Mouse (Mus musculus) liver, adult 2 months (tissue): Measurements from ENCODE around the gene Naa38. TPM values are rescaled to one million over a fixed set of nuclear protein-coding genes. Genes with fewer than 3 reads are reported as not detected.

Experiments used
- DNase-seq: peaks from one replicate; pipeline ENCODE4 v3.0.0-alpha.2; 2011; ENCODE audit warnings: low read depth, low spot score; ENCODE audit errors: extremely low read depth
- H3K27ac ChIP-seq: fragments of 200-500 bp; replicated peaks from 2 replicates; pipeline ENCODE4 v1.5.1; 2012; ENCODE audit warnings: low read depth, mild to moderate bottlenecking, control low read depth, inconsistent platforms, low read length; ENCODE audit not compliant: insufficient read depth
- H3K27me3 ChIP-seq: fragments of 200-500 bp; 2 replicates; pipeline ENCODE4 v1.6.1; 2012; ENCODE audit warnings: mild to moderate bottlenecking, moderate library complexity, low read length, inconsistent platforms; ENCODE audit not compliant: control insufficient read depth, insufficient read depth
- H3K36me3 ChIP-seq: fragments of 200-500 bp; 2 replicates; pipeline ENCODE4 v1.6.1; 2012; ENCODE audit warnings: low read length, inconsistent platforms; ENCODE audit not compliant: control insufficient read depth, insufficient read depth
- H3K4me1 ChIP-seq: fragments of 200-500 bp; 2 replicates; pipeline ENCODE4 v1.6.1; 2011; ENCODE audit warnings: low read length; ENCODE audit not compliant: control insufficient read depth, insufficient read depth
- H3K4me3 ChIP-seq: fragments of 200-500 bp; 2 replicates; pipeline ENCODE4 v1.5.1; 2011; ENCODE audit warnings: low read depth, mild to moderate bottlenecking, control low read depth, low read length, moderate library complexity; ENCODE audit not compliant: insufficient read depth
- H3K79me2 ChIP-seq: fragments of 200-500 bp; 2 replicates; pipeline ENCODE4 v1.6.1; 2012; ENCODE audit warnings: inconsistent platforms, mild to moderate bottlenecking, low read length, moderate library complexity; ENCODE audit not compliant: control insufficient read depth, insufficient read depth
- H3K9ac ChIP-seq: fragments of 200-500 bp; 2 replicates; pipeline ENCODE4 v1.6.1; 2012; ENCODE audit warnings: low read depth, mild to moderate bottlenecking, control low read depth, inconsistent platforms, low read length
- CTCF ChIP-seq: fragments of 200-500 bp; IDR thresholded peaks from 2 replicates; pipeline ENCODE4 v1.5.1; 2011; ENCODE audit warnings: low read depth, low read length, control low read depth
- POLR2A ChIP-seq: fragments of 200-500 bp; IDR thresholded peaks from 2 replicates; pipeline ENCODE4 v1.6.1; 2011; ENCODE audit warnings: low read length, control low read depth; ENCODE audit not compliant: insufficient read depth; ENCODE audit errors: extremely low read depth
- WGBS: fragments of 180-500 bp; shearing (Covaris S2); methylation state at CpG from one replicate; pipeline ENCODE4 v1.1.7; 2018; 5-methylcytosine and 5-hydroxymethylcytosine counted together
- polyA plus RNA-seq: library from polyadenylated mRNA; depleted of rRNA; stranded (reverse); fragments of >200 nt; gene quantifications from 2 replicates; pipeline ENCODE4 v1.2.3, GENCODE M21; 2012
- total RNA-seq: library from RNA; depleted of rRNA; stranded (reverse); fragments of >200 nt; gene quantifications from 2 replicates; pipeline ENCODE4 v1.2.3, GENCODE M21; 2014

The Naa38 gene
- total and polyA plus RNA-seq, 2 experiments = 86.6 to 150 TPM

GRCm38 (mm10) chr11:69375646-69376045 lies 19.6 kb upstream of the Naa38 start:
- Histone ChIP-seq H3K9ac (no peak overlapping the region), H3K4me3 (no peak overlapping the region), H3K4me1 (peaks cover 11% of the 10 kb centered on the region), H3K79me2 (no peaks in the 10 kb centered on the region), H3K27me3 (no peaks in the 10 kb centered on the region), H3K27ac (no peak overlapping the region), H3K36me3 (no peaks in the 10 kb centered on the region)
- TF ChIP-seq CTCF (no peak), POLR2A (no peak)
- DNase-seq = no peak
- 94% methylated on average over 4 of the region's 4 CpGs for WGBS

GRCm38 (mm10) chr11:69377766-69378165 lies 17.5 kb upstream of the Naa38 start:
- Histone ChIP-seq H3K9ac (peak overlapping the region; percentile 37), H3K4me1 (peaks cover 11% of the 10 kb centered on the region), H3K79me2 (no peaks in the 10 kb centered on the region), H3K27ac (peak overlapping the region; percentile 90), H3K36me3 (no peaks in the 10 kb centered on the region), H3K27me3 (no peaks in the 10 kb centered on the region), H3K4me3 (no peak overlapping the region)
- peak; percentile 92 for DNase-seq
- peak; percentile 25; the same call in 1 of the 2 replicates for TF ChIP-seq POLR2A
- TF ChIP-seq CTCF = no peak
- 8% methylated on average over 3 of the region's 3 CpGs for WGBS

- H3K27me3 ChIP-seq = no peaks in the 10 kb centered on the region
- DNase-seq = peak; percentile 88
- H3K9ac ChIP-seq = no peak overlapping the region
- H3K4me1 ChIP-seq = peaks cover 11% of the 10 kb centered on the region
- no peak overlapping the region for H3K4me3 ChIP-seq
- H3K27ac ChIP-seq = peak overlapping the region; percentile 71
- TF ChIP-seq CTCF (no peak), POLR2A (no peak)
- no peaks in the 10 kb centered on the region for H3K79me2 ChIP-seq
- no peaks in the 10 kb centered on the region for H3K36me3 ChIP-seq
- 49% methylated on average over 3 of the region's 3 CpGs for WGBS
Measured at GRCm38 (mm10) chr11:69379600-69379999, 15.7 kb upstream of the Naa38 start.

GRCm38 (mm10) chr11:69381356-69381755 lies 13.9 kb upstream of the Naa38 start:
- no peak for DNase-seq
- WGBS = 91% methylated on average over 6 of the region's 6 CpGs
- no peak for TF ChIP-seq CTCF
- no peak for TF ChIP-seq POLR2A

GRCm38 (mm10) chr11:69382478-69383105 lies 12.7 kb upstream of the Naa38 start:
- Histone ChIP-seq H3K27ac (no peak overlapping the region), H3K79me2 (no peaks in the 10 kb centered on the region), H3K4me3 (no peak overlapping the region), H3K9ac (no peak overlapping the region), H3K27me3 (no peaks in the 10 kb centered on the region), H3K36me3 (no peaks in the 10 kb centered on the region), H3K4me1 (peaks cover 7% of the 10 kb centered on the region)
- WGBS = 87% methylated on average over 10 of the region's 10 CpGs
- DNase-seq = no peak
- no peak for TF ChIP-seq POLR2A
- no peak for TF ChIP-seq CTCF

More at GRCm38 (mm10) chr11:69381356-69381755, 13.9 kb upstream of the Naa38 start:
- Histone ChIP-seq H3K4me1 (peaks cover 14% of the 10 kb centered on the region), H3K36me3 (no peaks in the 10 kb centered on the region), H3K27me3 (no peaks in the 10 kb centered on the region), H3K79me2 (no peaks in the 10 kb centered on the region), H3K4me3 (no peak overlapping the region), H3K9ac (no peak overlapping the region), H3K27ac (no peak overlapping the region)

GRCm38 (mm10) chr11:69384979-69385378 lies 10.3 kb upstream of the Naa38 start:
- H3K4me3 ChIP-seq = no peak overlapping the region
- TF ChIP-seq CTCF = no peak
- TF ChIP-seq POLR2A = no peak
- H3K27ac ChIP-seq = no peak overlapping the region
- peaks cover 6% of the 10 kb centered on the region for H3K4me1 ChIP-seq
- H3K27me3 ChIP-seq = no peaks in the 10 kb centered on the region
- DNase-seq = peak; percentile 61
- no peak overlapping the region for H3K9ac ChIP-seq
- H3K36me3 ChIP-seq = no peaks in the 10 kb centered on the region
- WGBS = 48% methylated on average over 6 of the region's 6 CpGs
- H3K79me2 ChIP-seq = no peaks in the 10 kb centered on the region
